Mouse (Mus musculus): ENCODE measurements around the gene Eps8.

- TF ChIP-seq POLR2A (IDR thresholded peaks at IDR 0.05; ENCODE audit: control insufficient read depth in 1 of 2, insufficient read depth in 1 of 2, low read depth in 1 of 2, low read length in 2 of 2, poor library complexity in 1 of 2) = no peak
- TF ChIP-seq MYC (IDR thresholded peaks at IDR 0.05; ENCODE audit: low read depth, low read length) = no peak
- no peak for TF ChIP-seq BHLHE40 (IDR thresholded peaks at IDR 0.05; ENCODE audit: borderline replicate concordance, low read depth, low read length)
- no peak for TF ChIP-seq RAD21 (IDR thresholded peaks at IDR 0.05; ENCODE audit: low read depth, low read length)
- TF ChIP-seq ZNF384 (IDR thresholded peaks at IDR 0.05; ENCODE audit: low read depth, low read length) = no peak
- TF ChIP-seq CTCF (IDR thresholded peaks at IDR 0.05 in 2 of 3, conservative IDR thresholded peaks at IDR 0.05 in 1 of 3; ENCODE audit: control insufficient read depth in 1 of 3, insufficient read depth in 1 of 3, low read depth in 2 of 3, low read length in 3 of 3, poor library complexity in 1 of 3, severe bottlenecking in 1 of 3) = no peak
Observed at GRCm38 (mm10) chr6:137443089-137443488, 211.6 kb downstream of the Eps8 start.
